Mouse (Mus musculus): ENCODE measurements around the gene Ociad1.

- TF ChIP-seq CTCF (IDR thresholded peaks at IDR 0.05; ENCODE audit: low read depth, low read length) (no peak), TAL1 (conservative IDR thresholded peaks at IDR 0.05; ENCODE audit: low read depth, low read length) (no peak), GATA1 (IDR thresholded peaks at IDR 0.05; ENCODE audit: borderline replicate concordance, low read length) (no peak), POLR2AphosphoS5 (IDR thresholded peaks at IDR 0.05; ENCODE audit: insufficient replicate concordance, low read depth, low read length) (no peak), GATA2 (IDR thresholded peaks at IDR 0.05; ENCODE audit: borderline replicate concordance, low read depth, low read length) (no peak)
Observed at GRCm38 (mm10) chr5:73304507-73304906, 11.9 kb downstream of the Ociad1 start.

Measured in G1E (cell line).